In genomic region chr7:141463824-141464602, GRCm38 (mm10) we compare ENCODE assay signal across 8 mouse cellular contexts. TPM values are rescaled to one million over a fixed set of nuclear protein-coding genes. Genes with fewer than 3 reads are reported as not detected.
DNase-seq lines count a peak whose midpoint lies in the region; ATAC-seq and TF ChIP-seq lines count a peak whose summit lies in the region.

No protein-coding gene starts in this region.

- WGBS in hindbrain, embryonic 12.5 days: 17% methylated on average over 12 of the region's 12 CpGs
- 27% methylated on average over 12 of the region's 12 CpGs for WGBS in hindbrain, postnatal 0 days
- 19% methylated on average over 12 of the region's 12 CpGs for WGBS in heart, embryonic 11.5 days (ENCODE audit: insufficient replicate concordance)
- WGBS in kidney, postnatal 0 days: 36% methylated on average over 12 of the region's 12 CpGs

- H3K4me1 ChIP-seq in hindbrain, embryonic 12.5 days: peaks cover 40% of the 10 kb centered on the region
- H3K4me1 ChIP-seq in hindbrain, postnatal 0 days (ENCODE audit: insufficient read depth, low read length): peaks cover 12% of the 10 kb centered on the region; the same call in 1 of the 2 replicates
- peaks cover 50% of the 10 kb centered on the region for H3K4me1 ChIP-seq in heart, embryonic 11.5 days (ENCODE audit: control insufficient read depth, insufficient read depth, low read length)
- H3K4me1 ChIP-seq in kidney, postnatal 0 days (replicated peaks; ENCODE audit: insufficient read depth, low read length): peaks cover 48% of the 10 kb centered on the region

- H3K36me3 ChIP-seq in hindbrain, embryonic 12.5 days: no peaks in the 10 kb centered on the region; the same call in 1 of the 2 replicates
- 0 out of 2 replicates have a peak, but pooled peaks cover 4% of the 10 kb centered on the region for H3K36me3 ChIP-seq in hindbrain, postnatal 0 days (ENCODE audit: insufficient read depth, low read length)
- peaks cover 3% of the 10 kb centered on the region for H3K36me3 ChIP-seq in heart, embryonic 11.5 days (ENCODE audit: control insufficient read depth, insufficient read depth, low read length)
- H3K36me3 ChIP-seq in kidney, postnatal 0 days (ENCODE audit: insufficient read depth, low read length): peaks cover 2% of the 10 kb centered on the region; the same call in 1 of the 2 replicates

- no peak for ATAC-seq in hindbrain, embryonic 12.5 days (ENCODE audit: low FRiP score)
- no peak for ATAC-seq in hindbrain, postnatal 0 days
- no peak for ATAC-seq in heart, embryonic 11.5 days (replicated peaks; ENCODE audit: insufficient number of reproducible peaks, low FRiP score, low TSS enrichment)
- ATAC-seq in kidney, postnatal 0 days (replicated peaks; ENCODE audit: low FRiP score, low read depth): no peak
- ATAC-seq in megakaryocyte progenitor cell, adult 5-6 weeks (replicated peaks; ENCODE audit: poor library complexity): no peak

- no peak overlapping the region for H3K4me3 ChIP-seq in hindbrain, embryonic 12.5 days
- H3K4me3 ChIP-seq in hindbrain, postnatal 0 days (ENCODE audit: low read length): no peak overlapping the region
- peak overlapping the region; percentile 31 for H3K4me3 ChIP-seq in heart, embryonic 11.5 days (ENCODE audit: low read depth, low read length)
- H3K4me3 ChIP-seq in kidney, postnatal 0 days (replicated peaks; ENCODE audit: low read depth, low read length): peak overlapping the region; percentile 12; the same call in 1 of the 2 replicates

- H3K27ac ChIP-seq in hindbrain, embryonic 12.5 days: no peak overlapping the region
- no peak overlapping the region for H3K27ac ChIP-seq in hindbrain, postnatal 0 days
- no peak overlapping the region for H3K27ac ChIP-seq in heart, embryonic 11.5 days (ENCODE audit: low read depth, low read length)
- peak overlapping the region; percentile 26; the same call in 1 of the 2 replicates for H3K27ac ChIP-seq in kidney, postnatal 0 days

- H3K9me3 ChIP-seq in hindbrain, embryonic 12.5 days (replicated peaks): no peaks in the 10 kb centered on the region
- no peaks in the 10 kb centered on the region for H3K9me3 ChIP-seq in hindbrain, postnatal 0 days (ENCODE audit: low read length)
- no peaks in the 10 kb centered on the region for H3K9me3 ChIP-seq in heart, embryonic 11.5 days (replicated peaks; ENCODE audit: control insufficient read depth, low read length)
- H3K9me3 ChIP-seq in kidney, postnatal 0 days (replicated peaks; ENCODE audit: low read length): no peaks in the 10 kb centered on the region

- H3K27me3 ChIP-seq in hindbrain, embryonic 12.5 days: peaks cover 79% of the 10 kb centered on the region
- H3K27me3 ChIP-seq in hindbrain, postnatal 0 days (ENCODE audit: insufficient read depth, low read length): peaks cover 29% of the 10 kb centered on the region
- peaks cover 52% of the 10 kb centered on the region for H3K27me3 ChIP-seq in heart, embryonic 11.5 days (ENCODE audit: control insufficient read depth, insufficient read depth, low read length)
- H3K27me3 ChIP-seq in kidney, postnatal 0 days (ENCODE audit: insufficient read depth, low read length): no peaks in the 10 kb centered on the region

- TF ChIP-seq CTCF in hindbrain, postnatal 0 days (IDR thresholded peaks at IDR 0.05; ENCODE audit: low read depth): no peak
- no peak for TF ChIP-seq CTCF in kidney, postnatal 0 days (IDR thresholded peaks at IDR 0.05; ENCODE audit: low read depth)

- DNase-seq in hindbrain, postnatal 0 days (ENCODE audit: low spot score): no peak
- DNase-seq in kidney, postnatal 0 days (ENCODE audit: low spot score): peak; percentile 66
- peak; percentile 91 for DNase-seq in lung, postnatal 25 days (ENCODE audit: low spot score)
- no peak for DNase-seq in spleen, postnatal 14 days (ENCODE audit: low spot score in 2 of 2)
- no peak for DNase-seq in retina, embryonic 14.5 days (ENCODE audit: low spot score)

- peak overlapping the region; percentile 40; the same call in 1 of the 2 replicates for H3K4me2 ChIP-seq in hindbrain, embryonic 12.5 days (replicated peaks)
- no peak overlapping the region for H3K4me2 ChIP-seq in hindbrain, postnatal 0 days (ENCODE audit: low read depth, low read length)
- H3K4me2 ChIP-seq in heart, embryonic 11.5 days: peak overlapping the region; percentile 54
- peak overlapping the region; percentile 50 for H3K4me2 ChIP-seq in kidney, postnatal 0 days (ENCODE audit: low read length)

- peak overlapping the region; percentile 8; the same call in 1 of the 2 replicates for H3K9ac ChIP-seq in hindbrain, embryonic 12.5 days
- no peak overlapping the region for H3K9ac ChIP-seq in hindbrain, postnatal 0 days (replicated peaks; ENCODE audit: low read length)
- peak overlapping the region; percentile 48 for H3K9ac ChIP-seq in heart, embryonic 11.5 days (ENCODE audit: low read depth, low read length)
- H3K9ac ChIP-seq in kidney, postnatal 0 days (ENCODE audit: low read depth, low read length): peak overlapping the region; percentile 32; the same call in 1 of the 2 replicates

RNA-seq across cellular contexts. Expression of gene Cracr2b, which starts 3.1 kb away (rescaled TPM):
- 7.7 and 8.9 TPM in 2 replicates for polyA plus RNA-seq in hindbrain, embryonic 12.5 days (2016; fragmentation: Nextera tagmentation; extraction: Ambion mirVana)
- total RNA-seq in hindbrain, postnatal 0 days (2014; rRNA removed): 2.1 and 5.0 TPM in 2 replicates
- polyA plus RNA-seq in hindbrain, postnatal 0 days (2015; fragmentation: Nextera tagmentation; extraction: Ambion mirVana): 6.7 and 9.1 TPM in 2 replicates
- polyA plus RNA-seq in heart, embryonic 11.5 days (2014; fragmentation: Nextera tagmentation; extraction: Ambion mirVana): 11.5 and 14.3 TPM in 2 replicates
- 16.1 and 20.5 TPM in 2 replicates for polyA plus RNA-seq in kidney, postnatal 0 days (2015; fragmentation: Nextera tagmentation; extraction: Ambion mirVana)
- 8.6 and 8.9 TPM in 2 replicates for total RNA-seq in megakaryocyte progenitor cell, adult 5-6 weeks (2015)
- total RNA-seq in megakaryocyte progenitor cell, adult 5-6 weeks (2017): 11.4 and 16.6 TPM in 2 replicates

RNA-seq across cellular contexts. Expression of gene Cd151, which starts 3.2 kb away (rescaled TPM):
- 14.4 and 17.3 TPM in 2 replicates for polyA plus RNA-seq in hindbrain, embryonic 12.5 days (2016; fragmentation: Nextera tagmentation; extraction: Ambion mirVana)
- total RNA-seq in hindbrain, postnatal 0 days (2014; rRNA removed): 62.6 and 79.4 TPM in 2 replicates
- polyA plus RNA-seq in hindbrain, postnatal 0 days (2015; fragmentation: Nextera tagmentation; extraction: Ambion mirVana): 16.1 and 18.5 TPM in 2 replicates
- polyA plus RNA-seq in heart, embryonic 11.5 days (2014; fragmentation: Nextera tagmentation; extraction: Ambion mirVana): 61.3 and 101 TPM in 2 replicates
- 36.1 and 37.2 TPM in 2 replicates for polyA plus RNA-seq in kidney, postnatal 0 days (2015; fragmentation: Nextera tagmentation; extraction: Ambion mirVana)
- 11.0 and 14.7 TPM in 2 replicates for total RNA-seq in megakaryocyte progenitor cell, adult 5-6 weeks (2015)
- 14.5 and 22.1 TPM in 2 replicates for total RNA-seq in megakaryocyte progenitor cell, adult 5-6 weeks (2017)

RNA-seq across cellular contexts. Expression of gene Pnpla2, which starts 9.0 kb away (rescaled TPM):
- 16.2 and 19.1 TPM in 2 replicates for polyA plus RNA-seq in hindbrain, embryonic 12.5 days (2016; fragmentation: Nextera tagmentation; extraction: Ambion mirVana)
- 8.5 and 10.0 TPM in 2 replicates for total RNA-seq in hindbrain, postnatal 0 days (2014; rRNA removed)
- 20.0 and 22.4 TPM in 2 replicates for polyA plus RNA-seq in hindbrain, postnatal 0 days (2015; fragmentation: Nextera tagmentation; extraction: Ambion mirVana)
- polyA plus RNA-seq in heart, embryonic 11.5 days (2014; fragmentation: Nextera tagmentation; extraction: Ambion mirVana): 28.7 and 35.3 TPM in 2 replicates
- polyA plus RNA-seq in kidney, postnatal 0 days (2015; fragmentation: Nextera tagmentation; extraction: Ambion mirVana): 68.0 and 72.9 TPM in 2 replicates
- total RNA-seq in megakaryocyte progenitor cell, adult 5-6 weeks (2015): 44.5 and 44.9 TPM in 2 replicates
- 15.6 and 20.1 TPM in 2 replicates for total RNA-seq in megakaryocyte progenitor cell, adult 5-6 weeks (2017)

RNA-seq across cellular contexts. Expression of gene Polr2l, which starts 10.9 kb away (rescaled TPM):
- polyA plus RNA-seq in hindbrain, embryonic 12.5 days (2016; fragmentation: Nextera tagmentation; extraction: Ambion mirVana): 62.0 and 69.0 TPM in 2 replicates
- total RNA-seq in hindbrain, postnatal 0 days (2014; rRNA removed): 25.5 and 46.1 TPM in 2 replicates
- 75.9 and 81.6 TPM in 2 replicates for polyA plus RNA-seq in hindbrain, postnatal 0 days (2015; fragmentation: Nextera tagmentation; extraction: Ambion mirVana)
- polyA plus RNA-seq in heart, embryonic 11.5 days (2014; fragmentation: Nextera tagmentation; extraction: Ambion mirVana): 71.5 and 72.9 TPM in 2 replicates
- polyA plus RNA-seq in kidney, postnatal 0 days (2015; fragmentation: Nextera tagmentation; extraction: Ambion mirVana): 68.5 and 72.2 TPM in 2 replicates
- total RNA-seq in megakaryocyte progenitor cell, adult 5-6 weeks (2015): 31.3 and 40.2 TPM in 2 replicates
- total RNA-seq in megakaryocyte progenitor cell, adult 5-6 weeks (2017): 45.0 and 46.7 TPM in 2 replicates

RNA-seq across cellular contexts. Expression of gene Tspan4, which starts 11.0 kb away (rescaled TPM):
- polyA plus RNA-seq in hindbrain, embryonic 12.5 days (2016; fragmentation: Nextera tagmentation; extraction: Ambion mirVana): 30.1 and 31.1 TPM in 2 replicates
- total RNA-seq in hindbrain, postnatal 0 days (2014; rRNA removed): 101 and 119 TPM in 2 replicates
- polyA plus RNA-seq in hindbrain, postnatal 0 days (2015; fragmentation: Nextera tagmentation; extraction: Ambion mirVana): 78.2 and 83.9 TPM in 2 replicates
- 58.9 and 69.1 TPM in 2 replicates for polyA plus RNA-seq in heart, embryonic 11.5 days (2014; fragmentation: Nextera tagmentation; extraction: Ambion mirVana)
- 109 and 115 TPM in 2 replicates for polyA plus RNA-seq in kidney, postnatal 0 days (2015; fragmentation: Nextera tagmentation; extraction: Ambion mirVana)
- total RNA-seq in megakaryocyte progenitor cell, adult 5-6 weeks (2015): 18.3 and 23.9 TPM in 2 replicates
- 38.2 and 39.1 TPM in 2 replicates for total RNA-seq in megakaryocyte progenitor cell, adult 5-6 weeks (2017)

Comparison
In these comparisons a context has a peak if more than half of its experiments do, and no peak if none do; other contexts are left out.
1. H3K4me3 ChIP-seq: peak in heart, embryonic 11.5 days (single experiment) and kidney, postnatal 0 days (single experiment); none in hindbrain, embryonic 12.5 days (single experiment) and hindbrain, postnatal 0 days (single experiment).
2. DNase-seq: peak in kidney, postnatal 0 days (single experiment) and lung, postnatal 25 days (single experiment); none in hindbrain, postnatal 0 days (single experiment), spleen, postnatal 14 days (0 of 2) and retina, embryonic 14.5 days (single experiment).